Mouse (Mus musculus) heart, adult 2 months (tissue): ENCODE measurements around the gene Urgcp.

Experiments
- EP300 ChIP-seq: fragments of 200-500 bp; IDR thresholded peaks from 2 replicates; pipeline ENCODE4 v1.6.1; 2011; ENCODE audit warnings: low read depth, low read length, control low read depth; ENCODE audit not compliant: insufficient read depth
- POLR2A ChIP-seq: fragments of 200-500 bp; IDR thresholded peaks from 2 replicates; pipeline ENCODE4 v1.6.1; 2011; ENCODE audit warnings: mild to moderate bottlenecking, low read depth, low read length, control low read depth; ENCODE audit not compliant: insufficient read depth

DNA sequence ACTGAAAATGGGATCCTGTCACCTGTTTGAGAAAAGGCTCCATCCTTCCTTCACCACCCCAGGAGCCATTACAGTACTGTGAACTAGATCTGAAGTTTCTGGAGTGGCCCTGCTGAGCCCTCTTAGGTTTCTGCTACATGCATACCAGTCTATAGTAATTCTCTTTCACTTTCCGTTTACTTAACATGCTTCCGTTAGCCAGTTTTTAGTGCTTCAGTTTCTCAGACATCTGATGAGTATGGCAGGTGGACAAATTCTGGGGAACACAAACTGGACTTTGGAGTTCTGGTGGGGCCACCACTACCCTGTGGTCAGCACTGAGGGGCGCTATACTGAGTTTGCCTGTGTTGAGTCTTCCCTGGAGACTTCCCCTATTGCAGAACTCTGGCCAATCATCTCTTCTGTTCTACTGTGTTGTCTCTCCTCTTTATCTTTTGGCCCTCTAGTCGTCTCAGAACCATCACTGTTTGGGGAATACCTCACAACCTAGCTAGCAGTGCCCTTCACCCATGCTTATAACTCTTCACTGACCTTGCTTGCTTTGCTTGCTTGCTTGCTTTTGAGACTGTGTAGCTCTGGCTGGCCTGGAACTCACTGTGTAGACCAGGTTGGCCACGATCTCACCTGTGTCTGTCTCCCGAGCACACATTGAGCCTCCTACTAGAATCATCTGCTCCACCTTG lies 27.0 kb upstream of the Urgcp start:
- no peak for TF ChIP-seq POLR2A
- no peak for TF ChIP-seq EP300
